Mouse (Mus musculus) gastrocnemius, adult 8-10 months (tissue): ENCODE results near the gene Ttyh1. TPM values are rescaled to one million over a fixed set of nuclear protein-coding genes. Genes with fewer than 3 reads are reported as not detected.

Experiments used
- DNase-seq, 2 experiments: peaks; one replicate each; pipeline ENCODE4 v3.0.0; 2022; ENCODE audit warnings: low spot score in 2 of 2
- total RNA-seq, 4 experiments: library from RNA; stranded (reverse); gene quantifications; 2 replicates each; pipeline ENCODE4 v1.2.4; 2022

Ttyh1 gene
- total RNA-seq: 1 to 10 TPM in 1 of 4 experiments, under 1 TPM in 3; 0.18 to 1.3 (median 0.75) TPM

DNA sequence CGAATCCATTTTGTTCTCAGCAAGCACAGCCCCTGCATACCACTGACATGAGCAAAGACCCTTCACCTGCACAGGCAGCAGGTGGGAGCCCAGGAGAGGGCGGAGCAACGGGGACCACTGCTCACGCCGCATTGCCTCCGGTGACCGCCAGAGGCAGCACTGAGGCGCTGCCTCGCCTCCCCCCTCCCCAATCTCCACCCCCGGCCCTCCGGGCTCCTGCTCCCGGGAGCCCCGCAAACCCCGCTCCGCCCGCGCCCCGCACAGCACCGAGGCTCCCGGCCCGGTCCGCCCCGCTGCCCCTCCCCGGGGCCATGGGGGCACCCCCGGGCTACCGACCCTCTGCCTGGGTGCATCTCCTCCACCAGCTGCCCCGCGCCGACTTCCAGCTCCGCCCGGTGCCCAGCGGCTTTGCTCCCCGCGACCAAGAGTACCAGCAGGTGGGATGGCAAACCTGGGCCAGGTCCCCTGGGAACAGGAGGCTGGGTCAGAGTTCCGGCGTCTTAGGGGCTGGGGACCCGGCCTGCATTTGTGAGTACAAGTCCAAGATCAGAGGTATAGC, at the start of gene Ttyh1:
Gene Ttyh1, plus strand, starts transcription at position 65 of the 559 bp plus-strand sequence.
- DNase-seq: no peak

DNA sequence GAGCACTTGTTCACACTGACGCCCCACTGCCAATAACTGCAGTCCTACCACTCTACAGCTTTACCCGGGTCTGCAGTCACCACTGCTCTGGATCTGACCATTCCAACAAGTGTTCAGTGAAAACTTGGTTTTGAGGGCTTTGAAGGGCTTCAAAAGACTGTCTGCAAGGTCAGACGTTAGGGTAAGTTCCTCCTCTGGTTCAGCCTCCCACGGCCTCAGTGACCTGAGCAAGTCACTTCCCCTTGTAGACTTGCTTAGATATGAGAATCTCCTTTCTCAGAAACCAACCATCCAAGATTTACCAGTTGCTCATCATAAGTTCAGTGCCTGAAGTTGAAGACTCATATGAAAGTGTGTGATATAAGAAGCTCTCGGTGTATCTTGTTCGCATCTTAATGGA, 48.1 kb upstream of the Ttyh1 start:
- no peak for DNase-seq

DNA sequence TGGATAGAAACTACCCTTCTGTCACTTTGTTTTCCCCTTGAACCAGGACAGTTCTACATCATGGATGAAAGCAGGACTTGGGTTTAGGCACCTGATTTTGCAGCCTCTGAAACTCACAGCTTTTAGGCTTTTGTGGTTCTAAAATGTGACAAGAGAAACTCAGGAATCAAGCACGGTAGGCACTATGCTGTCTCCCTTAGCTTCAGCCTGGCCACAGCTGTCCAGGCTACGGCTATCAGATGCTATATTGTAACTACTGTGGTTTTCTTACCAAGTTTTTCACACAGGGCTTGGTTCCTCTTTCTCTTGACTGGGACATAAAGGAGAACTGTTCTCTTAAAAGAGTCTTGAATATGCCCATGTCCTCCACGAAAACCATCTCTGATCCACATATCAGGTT, 46.1 kb upstream of the Ttyh1 start:
- DNase-seq: no peak

DNA sequence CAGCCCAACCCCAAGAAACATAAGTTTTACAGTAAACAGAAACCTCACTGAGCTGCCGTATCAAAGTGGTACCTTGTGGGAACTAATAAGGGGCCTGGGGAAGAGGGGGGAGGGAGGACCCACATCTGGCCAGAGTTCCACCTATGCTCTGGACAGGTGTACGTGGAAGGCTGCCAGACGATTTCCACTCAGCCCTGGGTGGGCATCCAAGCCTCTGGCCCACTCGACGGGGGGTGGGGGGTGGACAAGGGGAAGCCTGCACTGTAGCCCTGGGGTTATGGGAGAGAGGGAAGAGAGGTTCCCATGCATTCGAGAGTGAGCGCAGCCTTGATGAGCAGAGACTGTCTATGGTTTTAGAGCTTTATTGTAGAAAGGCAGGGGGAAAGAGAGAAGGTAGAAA, 39.7 kb upstream of the Ttyh1 start:
- no peak for DNase-seq

DNA sequence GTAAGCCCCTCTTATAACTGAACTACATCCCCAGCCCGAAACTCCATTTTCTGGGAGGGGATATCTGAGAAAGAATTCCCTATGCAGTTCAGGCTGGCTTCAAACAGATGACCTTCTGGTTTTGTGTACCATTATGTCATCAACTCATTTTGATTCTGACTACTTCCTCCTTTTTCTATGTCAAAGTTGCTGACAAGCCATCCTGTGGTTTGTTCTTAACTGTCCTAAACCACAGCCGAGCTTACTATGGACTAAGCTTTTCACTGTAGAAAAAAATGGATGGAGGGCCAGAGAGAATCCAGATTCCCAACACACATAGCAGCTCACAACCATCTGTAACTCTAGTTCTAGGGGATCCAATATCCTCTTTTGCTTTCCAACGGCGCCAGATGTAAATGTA, 38.7 kb upstream of the Ttyh1 start:
- no peak for DNase-seq

DNA sequence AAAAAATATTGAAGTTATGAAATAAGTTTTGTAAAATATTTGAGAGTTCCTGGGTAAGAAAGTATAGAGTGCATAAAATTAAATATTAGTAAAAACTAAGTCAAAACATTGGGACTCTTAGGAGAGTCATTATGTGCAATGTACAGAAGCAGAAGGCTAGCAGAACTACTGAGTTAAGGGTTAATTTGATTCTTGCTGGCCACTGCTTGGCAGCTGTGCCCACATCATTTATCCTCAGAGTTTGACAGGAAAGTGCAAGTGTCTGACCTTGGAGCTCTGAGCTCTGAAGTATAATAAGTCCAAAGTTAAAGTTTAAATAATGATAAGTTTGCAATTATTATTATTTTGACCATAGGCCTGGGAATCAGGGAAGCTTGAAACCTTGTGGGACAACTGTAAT, 37.5 kb upstream of the Ttyh1 start:
- DNase-seq: no peak

DNA sequence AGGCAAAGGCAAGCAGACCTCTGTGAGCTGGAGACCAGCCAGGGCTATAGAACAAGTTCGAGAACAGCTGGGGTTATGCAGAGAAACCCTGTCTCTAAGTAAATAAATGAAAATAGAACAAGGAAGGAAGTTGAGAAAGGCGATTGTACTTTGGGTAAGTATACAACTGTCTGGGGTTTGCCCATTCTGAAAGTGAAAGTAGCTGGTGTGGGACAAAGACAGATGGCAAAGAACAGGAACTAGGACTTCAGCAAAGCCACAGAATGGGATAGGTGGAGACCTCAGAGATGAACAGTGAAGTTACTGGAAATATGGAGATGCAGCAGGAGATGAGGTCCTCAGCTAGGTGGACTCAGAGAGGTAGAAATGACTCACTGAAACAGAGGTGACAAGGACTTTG, 36.4 kb upstream of the Ttyh1 start:
- no peak for DNase-seq

DNA sequence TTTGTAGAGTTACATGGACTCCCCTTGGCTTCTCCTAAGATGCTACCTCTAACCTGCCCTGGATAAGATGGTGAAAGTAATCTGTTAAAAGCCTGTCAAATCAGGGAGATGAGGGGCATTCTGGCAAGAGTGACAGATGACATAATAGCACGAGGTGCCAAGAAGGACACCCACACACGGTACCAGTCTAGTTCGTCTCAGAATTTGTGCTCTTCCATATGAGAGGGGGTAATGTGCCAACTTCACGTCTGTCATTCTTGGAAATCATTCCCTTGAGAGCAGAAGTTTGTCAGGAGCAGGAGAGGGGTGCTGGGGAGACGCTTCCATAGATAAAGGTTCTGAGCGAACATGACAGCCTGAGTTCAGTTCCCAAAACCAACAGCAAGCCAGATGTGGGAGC, 35.0 kb upstream of the Ttyh1 start:
- no peak for DNase-seq

DNA sequence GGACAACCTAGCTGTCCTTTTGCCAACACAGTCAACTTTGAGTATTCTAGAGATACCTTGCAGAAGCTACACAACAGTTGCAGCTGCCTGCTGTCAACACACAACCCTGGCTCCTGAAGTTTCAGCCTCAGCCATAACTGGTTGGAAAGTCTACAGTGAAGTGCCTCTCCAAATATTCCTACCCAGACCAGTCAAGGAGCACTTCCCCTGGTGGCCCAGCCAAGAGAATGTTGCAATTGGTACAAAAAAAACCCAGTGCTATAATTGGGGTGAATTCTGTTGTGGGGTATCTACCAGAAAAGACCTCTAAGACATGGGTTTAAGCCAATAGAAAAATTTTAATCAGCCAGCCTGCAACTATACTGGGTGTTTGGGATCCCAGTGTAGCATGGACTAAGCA, 33.6 kb upstream of the Ttyh1 start:
- DNase-seq: no peak

DNA sequence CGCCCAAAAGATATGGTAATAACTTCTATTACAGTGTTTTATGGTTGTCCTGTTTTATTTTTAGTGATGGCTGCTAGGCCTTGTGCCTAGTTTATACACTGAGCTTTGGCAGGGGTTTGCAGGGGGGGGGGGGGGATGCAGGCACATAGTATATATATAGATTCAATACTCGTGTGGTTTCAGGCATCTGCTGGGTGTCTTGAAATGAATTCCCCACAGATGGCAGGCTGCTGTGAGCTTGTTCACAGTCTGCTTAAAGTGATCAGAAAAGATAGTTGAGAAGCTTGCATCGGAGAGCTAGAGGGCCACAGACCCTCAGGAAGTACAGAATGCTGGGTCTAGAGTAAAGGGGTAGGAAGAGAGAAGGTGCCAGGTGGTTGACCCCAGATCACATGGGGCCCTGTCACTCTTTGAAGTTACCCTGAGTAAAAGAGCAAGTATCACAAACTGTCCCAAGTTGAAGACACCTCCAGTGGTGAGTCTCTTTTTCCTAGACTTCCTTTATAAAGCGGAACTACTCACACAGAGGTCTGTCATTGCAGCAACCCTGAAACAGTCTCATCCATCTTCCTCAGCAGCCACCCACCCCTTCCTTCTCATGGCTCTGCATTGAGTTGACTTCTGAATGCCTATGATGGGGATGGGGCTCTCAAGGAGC, 31.8 kb upstream of the Ttyh1 start:
- DNase-seq: no peak

DNA sequence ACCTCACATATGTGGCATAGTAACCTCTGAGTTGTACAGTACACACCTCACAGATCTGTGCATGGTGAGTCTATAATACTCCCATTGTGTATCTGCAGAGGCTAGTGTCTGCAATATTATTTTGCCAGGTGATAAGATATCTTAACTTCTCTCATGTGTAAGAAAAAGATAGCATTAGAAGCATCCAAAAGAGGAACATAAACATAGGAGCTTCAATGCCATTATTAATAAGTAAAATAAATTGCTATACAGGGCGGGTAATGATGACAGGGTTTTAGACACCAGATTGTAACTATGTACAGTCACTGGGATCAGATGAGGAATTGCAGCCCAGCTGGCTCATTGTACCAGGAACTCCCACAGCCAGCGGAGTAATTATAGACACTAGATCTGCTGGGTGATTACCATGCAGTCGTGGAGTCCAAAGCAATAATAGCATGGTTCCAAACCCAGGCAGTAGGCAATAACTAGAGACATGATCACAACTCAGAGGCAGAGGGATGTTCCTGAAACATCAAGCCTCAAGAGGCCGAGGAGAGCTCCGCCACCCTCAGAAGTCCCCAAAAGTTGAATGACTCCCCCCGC, 31.2 kb upstream of the Ttyh1 start:
- no peak for DNase-seq

DNA sequence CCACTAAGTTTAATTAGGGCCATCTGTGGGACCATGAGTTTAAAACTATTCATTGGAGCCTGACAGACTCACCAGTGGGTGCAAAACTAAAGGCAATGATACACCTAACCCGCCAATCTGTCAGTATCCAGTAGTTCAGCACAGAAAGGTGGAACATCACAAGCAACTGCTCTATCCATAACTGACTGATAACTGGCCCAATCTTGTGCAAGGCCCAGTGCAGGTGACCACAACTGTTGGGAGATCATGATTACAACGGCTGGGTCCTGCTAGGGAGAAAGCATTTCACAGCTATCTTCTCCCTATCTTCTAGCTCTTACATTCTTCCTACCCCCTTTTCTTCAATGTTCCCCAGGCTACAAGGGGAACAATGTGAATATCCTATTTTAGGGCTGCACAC, 30.5 kb upstream of the Ttyh1 start:
- DNase-seq: no peak

DNA sequence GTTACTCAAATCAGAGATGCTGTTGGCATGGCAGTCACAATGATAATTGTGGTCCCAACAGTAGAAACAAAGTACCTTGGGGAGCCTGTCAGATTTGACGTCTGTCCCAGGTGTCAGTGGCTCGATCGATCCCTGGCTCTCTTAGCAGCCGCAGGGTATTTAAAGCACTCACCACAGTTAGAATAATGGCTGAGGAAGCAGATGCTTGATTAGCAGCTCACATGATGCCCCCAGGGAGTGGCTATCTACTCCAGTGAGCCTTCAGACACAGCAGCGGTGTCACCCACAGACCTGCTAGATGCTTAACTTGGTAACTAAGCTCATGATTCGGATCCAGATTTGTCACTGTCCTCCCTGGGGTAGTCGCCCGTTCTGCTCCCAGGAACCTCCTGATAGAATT, 28.0 kb upstream of the Ttyh1 start:
- DNase-seq: no peak

DNA sequence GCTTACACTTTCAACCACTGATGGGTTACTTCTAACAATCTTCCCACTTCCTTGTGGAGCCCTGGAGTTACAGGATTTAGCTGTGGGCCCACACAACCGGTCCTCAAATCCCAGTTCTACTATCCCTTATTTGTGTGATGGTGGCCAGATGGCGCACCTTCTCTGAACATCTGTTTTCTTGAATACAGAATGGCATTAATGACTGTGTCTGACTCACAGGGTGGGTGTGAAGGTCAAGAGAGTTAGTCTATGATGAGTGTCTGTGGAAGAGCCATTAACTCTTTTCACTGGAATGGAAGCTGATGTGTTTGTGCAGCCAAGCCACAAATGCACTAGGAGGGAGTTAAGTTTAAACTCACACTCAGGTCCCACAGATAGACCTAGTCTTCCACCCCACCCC, 20.9 kb upstream of the Ttyh1 start:
- no peak for DNase-seq

DNA sequence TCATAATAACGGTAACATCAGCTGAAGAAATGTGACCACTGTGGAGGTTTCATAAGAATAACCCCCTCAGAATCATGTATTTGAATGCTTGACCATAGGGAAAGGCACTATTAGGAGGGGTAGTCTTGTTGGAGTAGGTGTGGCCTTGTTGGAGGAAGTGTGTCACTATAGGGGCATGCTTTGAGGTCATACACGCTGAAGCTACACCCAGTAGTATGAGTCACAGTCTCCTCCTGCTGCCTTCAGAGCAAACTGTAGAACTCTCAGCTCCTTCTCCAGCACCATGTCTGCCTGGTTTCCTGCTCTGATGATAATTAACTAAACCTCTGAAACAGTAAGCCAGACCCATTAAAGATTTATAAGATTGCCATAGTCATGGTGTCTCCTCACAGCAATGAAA, 20.4 kb upstream of the Ttyh1 start:
- no peak for DNase-seq

DNA sequence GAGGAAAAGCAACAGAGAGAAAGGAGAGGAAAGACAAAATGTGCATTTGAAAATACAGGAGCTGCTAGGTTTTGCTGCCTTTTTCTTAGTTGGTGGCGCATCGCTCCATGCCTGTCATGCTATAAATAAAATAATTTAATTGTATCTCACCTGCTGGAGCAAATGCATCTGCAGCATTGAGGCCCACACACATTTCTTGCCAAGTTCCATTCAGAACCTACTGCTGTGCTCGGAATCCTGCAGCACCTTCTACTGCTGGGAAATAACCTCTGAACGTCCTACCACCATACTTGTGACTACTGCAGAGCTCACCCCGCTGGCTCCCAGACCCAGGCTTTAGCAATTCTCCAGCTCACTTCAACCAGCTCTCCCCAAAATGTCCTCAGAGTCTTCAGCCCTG, 18.1 kb upstream of the Ttyh1 start:
- no peak for DNase-seq

DNA sequence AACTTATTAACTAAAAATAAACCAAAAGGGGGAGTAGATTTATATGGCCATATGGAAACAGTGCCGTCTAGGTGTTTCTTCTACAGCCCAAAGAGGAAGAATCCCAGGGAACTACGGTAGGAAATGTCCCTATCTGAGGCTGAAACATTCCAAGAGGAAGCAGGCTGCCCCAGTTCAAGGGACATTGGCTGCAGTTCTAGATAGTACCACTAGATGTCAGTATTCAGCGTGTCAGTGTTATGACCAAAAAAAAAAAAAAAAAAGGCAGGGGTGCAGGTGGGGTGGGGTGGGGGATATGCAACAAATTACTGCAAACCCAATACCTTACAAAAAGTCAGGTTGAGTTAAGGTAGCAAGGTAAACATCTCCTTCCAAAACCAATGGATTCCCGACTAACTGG, 15.8 kb upstream of the Ttyh1 start:
- no peak for DNase-seq

DNA sequence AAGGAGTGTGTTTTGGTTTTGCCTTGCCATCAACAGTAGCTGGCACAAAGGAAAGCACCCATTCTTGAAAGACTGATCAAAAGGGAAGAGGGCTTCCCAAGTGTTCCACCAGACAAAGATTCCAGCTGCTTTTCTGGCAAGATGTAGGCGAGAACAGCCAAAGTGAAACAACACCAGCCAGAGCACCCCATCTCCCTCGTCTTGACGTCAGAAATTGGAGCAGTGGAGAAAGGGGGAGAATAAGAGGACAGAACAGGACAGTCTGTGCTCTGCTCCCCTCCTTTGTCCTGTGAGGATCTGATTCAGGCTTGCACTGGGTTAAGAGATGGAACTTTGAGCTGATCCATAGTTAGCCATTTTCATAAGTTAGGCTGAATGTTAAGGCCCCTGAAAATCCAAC, 7.4 kb upstream of the Ttyh1 start:
- DNase-seq: no peak

DNA sequence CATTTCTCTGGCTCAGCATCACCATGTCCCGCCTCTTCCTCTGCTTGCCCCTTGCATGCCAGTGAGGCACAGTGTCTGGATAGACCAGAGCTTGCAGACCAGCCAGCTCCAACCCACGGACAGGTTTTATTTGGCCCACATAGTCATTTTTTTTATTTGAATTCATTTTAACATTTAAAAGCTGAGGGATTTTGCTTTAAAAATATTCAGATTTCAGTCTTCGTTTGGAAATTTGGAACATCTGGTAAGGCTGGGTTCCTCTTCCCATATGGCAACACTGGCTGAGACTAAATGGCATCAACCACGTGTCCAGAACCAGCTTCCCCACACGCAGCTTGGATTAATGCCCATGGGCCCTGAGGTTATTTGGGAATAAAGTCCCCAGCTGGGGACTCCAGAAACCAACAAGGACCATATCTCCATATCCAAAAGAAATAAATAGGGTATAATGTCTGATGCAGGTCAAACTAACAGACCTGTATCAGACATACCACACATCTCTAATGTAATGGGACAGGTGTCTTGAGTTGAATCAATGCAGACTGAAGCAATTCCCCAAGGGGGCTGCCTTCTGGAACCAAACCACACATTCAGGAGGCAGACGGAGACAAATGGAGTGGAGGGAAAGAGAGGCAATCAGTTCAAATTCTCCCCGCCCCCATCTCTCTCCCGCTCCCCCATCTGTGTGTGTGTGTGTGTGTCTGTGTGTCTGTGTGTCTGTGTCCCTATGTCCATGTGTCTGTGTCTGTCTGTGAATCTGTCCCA, 2.0 kb upstream of the Ttyh1 start:
- no peak for DNase-seq

DNA sequence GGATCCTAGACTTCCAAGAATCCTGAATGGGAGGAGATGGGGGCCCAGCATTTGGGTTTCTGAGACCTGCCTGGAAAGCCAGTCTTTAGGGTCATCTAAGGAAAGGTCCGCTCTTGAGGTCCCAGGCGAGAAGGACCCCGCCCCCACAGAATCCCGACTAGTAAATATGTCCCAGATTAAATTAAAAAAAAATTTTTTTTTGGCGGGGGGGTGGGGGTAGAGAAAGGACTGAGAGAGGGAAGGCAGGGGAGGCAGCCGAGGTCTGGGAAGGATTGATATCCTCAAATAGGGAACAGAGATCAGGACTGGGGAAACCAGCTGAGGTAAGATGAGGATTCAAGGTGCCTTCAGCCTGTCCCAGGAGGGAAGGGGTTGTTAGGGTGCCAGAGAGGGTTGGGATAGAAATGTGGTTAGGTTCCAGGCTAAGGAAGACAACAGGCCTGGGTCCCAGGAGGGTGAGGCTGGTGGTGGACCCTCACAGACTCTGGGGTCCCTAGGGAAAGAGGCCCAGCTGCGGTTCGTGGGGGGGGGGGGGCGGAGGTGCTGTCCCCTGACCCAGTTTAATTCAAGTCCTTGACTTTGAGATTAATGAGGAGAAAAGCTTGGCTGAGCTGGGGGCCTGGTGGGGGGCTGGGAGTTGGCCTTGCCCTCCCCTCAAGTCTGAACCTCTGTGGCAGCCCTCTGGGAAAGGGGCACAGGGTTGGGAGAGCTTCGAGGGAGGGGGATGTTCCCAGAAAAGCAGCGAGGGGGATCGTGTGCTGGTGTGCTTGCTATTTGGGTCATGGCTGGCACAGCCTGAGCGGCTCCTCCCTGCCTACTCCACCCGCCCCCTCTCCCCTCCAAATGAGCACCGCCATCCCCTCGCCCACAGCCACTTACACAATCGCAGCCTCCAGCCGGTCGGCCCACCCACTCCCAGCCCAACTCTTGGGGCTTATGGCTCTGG, 1.0 kb downstream of the Ttyh1 start:
- no peak for DNase-seq

DNA sequence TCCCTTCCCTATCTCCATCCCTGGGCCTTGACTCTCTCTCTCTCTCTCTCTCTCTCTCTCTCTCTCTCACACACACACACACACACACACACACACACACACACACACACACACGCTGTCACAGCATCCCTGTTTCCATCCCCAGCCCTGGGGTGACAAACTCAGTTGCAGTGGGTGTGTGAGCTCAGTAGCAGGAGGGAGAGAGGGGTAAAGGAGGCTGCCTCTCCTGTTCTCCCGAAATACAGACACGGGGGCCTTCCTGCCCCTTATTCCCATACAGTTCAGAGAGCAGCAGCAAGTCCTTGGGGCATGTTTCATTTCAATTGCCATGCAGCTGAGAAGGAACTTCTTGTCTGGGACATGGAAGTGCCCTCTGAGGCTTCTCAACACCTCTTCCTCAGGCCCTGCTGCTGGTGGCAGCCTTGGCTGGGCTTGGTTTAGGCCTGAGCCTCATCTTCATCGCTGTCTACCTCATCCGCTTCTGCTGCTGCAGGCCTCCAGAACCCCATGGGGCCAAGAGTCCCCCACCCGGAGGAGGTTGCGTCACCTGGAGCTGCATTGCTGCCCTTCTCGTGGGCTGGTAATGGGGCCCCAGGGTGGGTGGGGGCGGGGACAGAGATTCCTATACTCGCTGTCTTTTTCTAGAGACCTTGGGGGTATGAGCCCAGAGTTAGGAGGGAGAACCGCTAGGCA, 3.0 kb downstream of the Ttyh1 start:
- no peak for DNase-seq
